Mouse (Mus musculus): ENCODE measurements around the gene Slc35a3.
"Not testable (repeated sequence)": the region's sequence is repeated elsewhere in the genome, so short reads cannot be mapped to it uniquely, and the experiment has no call there.

Slc35a3 gene

DNA sequence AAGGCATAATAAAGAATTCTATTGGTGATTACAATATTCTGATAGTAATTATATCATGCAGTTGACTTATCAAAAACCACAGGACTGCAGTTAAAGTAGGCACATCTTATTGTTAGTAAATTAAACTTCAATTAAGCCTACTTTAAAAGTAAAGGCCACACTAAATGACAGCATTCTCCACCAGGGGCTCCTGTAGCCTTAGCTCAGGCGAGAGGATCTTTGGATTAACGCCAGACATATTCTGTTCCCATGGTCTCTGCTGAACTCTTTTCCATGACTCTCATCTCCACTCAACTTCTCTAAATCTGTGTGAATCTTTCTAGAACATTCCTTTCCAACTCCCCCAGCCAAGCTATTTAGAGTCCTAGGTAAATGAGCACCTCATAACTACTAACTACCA is 13.8 kb downstream of the Slc35a3 start:
- peak; percentile 35 for DNase-seq

- DNase-seq = no peak
Observed at GRCm38 (mm10) chr3:116695666-116695985, 17.0 kb downstream of the Slc35a3 start.

- no peak for DNase-seq
Observed at GRCm38 (mm10) chr3:116694955-116695665, 17.5 kb downstream of the Slc35a3 start.

- DNase-seq = no peak
Observed at GRCm38 (mm10) chr3:116694312-116694711, 18.3 kb downstream of the Slc35a3 start.

DNA sequence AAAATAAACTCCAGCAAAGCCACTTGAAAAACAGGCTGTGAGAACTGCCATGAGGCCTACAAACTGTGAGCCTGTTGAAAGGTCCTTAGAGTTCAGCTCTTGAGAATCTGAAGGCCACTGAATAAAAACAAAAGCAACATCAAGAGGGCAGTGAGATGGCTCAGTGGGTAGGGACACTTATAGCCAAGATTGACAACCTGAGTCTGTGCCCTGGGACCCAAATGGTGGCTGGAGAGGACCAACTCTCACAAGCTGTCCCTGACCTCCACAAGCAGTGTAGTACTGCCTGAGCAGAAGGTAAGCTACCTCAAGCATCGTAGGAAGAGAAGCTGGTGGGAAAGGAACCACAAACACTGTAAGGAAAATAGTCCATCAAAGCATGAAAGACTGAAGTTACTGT is 31.5 kb downstream of the Slc35a3 start, which contains the start of gene Gm43191:
Gm43191 (minus strand) TSS at position 101 of the 400 bp plus-strand sequence.
- no peak for DNase-seq

GRCm38 (mm10) chr3:116664281-116664680 is 48.4 kb downstream of the Slc35a3 start:
- DNase-seq = not testable (repeated sequence)

- peak; percentile 96 for DNase-seq
Observed at GRCm38 (mm10) chr3:116662463-116662863, 50.2 kb downstream of the Slc35a3 start, which contains the start of gene Mfsd14a. TSS of gene Mfsd14a (minus strand) at chr3:116662677.

DNA sequence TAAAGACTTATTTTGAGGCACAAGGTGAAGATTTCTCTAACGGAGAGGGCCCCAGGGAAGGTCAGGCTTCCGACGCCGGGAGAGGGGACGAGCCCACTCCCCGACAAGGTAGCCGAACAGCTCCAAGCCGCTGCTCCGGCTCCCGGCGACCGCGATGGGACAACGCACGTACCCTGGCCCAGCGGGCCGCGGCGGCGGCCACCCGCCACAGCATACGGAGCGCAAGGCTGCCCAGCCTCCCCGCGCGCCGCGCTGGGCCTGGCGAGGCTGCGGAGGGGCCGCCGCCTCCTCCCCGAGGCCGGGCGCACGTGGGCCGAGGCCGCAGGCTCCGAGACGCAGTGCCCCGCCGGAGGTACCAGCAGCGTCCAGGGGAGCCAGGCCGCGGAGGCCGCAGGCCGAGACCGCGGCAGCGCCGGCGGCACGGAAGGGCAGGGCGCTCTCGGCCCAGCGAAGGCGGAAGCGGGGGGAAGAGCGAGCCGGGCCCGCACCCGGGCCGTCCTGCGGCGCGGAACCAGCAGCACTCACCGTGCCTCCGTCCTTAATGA is 50.7 kb downstream of the Slc35a3 start:
- DNase-seq = no peak

- no peak for DNase-seq
Observed at GRCm38 (mm10) chr3:116661288-116661869, 51.3 kb downstream of the Slc35a3 start.

DNA sequence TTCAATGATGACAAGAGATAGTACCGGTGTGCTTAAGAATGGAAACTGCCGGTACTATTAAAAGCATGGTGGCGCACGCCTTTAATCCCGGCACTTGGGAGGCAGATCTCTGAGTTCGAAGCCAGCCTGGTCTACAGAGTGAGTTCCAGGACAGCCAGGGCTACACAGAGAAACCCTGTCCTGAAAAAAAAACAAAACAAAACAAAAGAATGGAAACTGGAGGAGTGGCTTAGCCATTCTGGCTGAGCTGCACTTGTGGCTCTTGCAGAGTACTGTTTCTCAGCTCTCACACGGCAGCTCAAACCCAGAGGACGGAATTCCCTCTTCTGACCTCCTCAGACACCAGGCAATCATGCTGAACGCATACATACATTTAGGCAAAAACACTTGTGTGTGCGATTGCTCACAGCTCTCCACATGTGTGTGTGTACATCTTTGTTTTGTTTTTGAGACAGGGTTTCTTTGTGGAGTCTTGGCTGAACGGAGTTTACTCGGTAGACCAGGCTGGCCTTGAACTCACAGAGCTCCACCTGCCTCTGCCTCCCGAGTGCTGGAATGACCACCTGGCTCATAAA is 52.7 kb downstream of the Slc35a3 start:
- no peak for DNase-seq

GRCm38 (mm10) chr3:116658928-116659565 is 53.6 kb downstream of the Slc35a3 start:
- no peak for DNase-seq

- DNase-seq = no peak
Observed at GRCm38 (mm10) chr3:116656184-116656965, 56.3 kb downstream of the Slc35a3 start.

GRCm38 (mm10) chr3:116654051-116654450 is 58.6 kb downstream of the Slc35a3 start:
- not testable (repeated sequence) for DNase-seq

DNA sequence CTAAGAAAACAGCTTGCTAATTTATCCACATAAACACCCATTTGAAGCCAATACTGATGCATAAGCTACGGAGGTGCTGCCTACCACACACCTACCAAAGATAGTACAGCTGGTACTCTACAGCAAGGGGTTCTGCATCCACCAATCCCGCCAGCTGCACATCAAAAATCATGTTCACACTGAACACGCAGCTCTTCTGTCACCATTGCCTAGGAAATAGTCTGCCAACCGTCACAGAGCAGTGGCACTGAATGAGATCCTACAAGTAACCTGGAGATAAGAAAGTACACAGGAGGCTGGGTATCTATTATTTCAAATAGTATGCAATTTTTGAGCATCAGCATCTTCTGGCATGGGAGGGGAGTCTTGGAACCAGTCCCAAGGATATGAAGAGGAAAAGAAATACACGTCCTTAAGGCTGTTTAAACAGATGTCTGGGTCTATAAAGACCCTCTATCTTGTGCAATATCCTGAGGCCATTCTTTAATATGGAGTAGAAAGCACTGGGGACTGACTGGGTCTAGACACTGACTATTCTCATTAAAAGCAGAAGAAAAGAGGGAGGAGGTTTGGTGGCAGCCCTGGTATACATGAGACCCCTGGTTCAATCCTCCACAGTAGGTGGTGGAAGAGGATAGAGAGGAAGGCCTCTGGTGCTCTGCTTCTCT is 59.2 kb downstream of the Slc35a3 start:
- DNase-seq = no peak

- DNase-seq = peak; percentile 30
Observed at GRCm38 (mm10) chr3:116652033-116652446, 60.6 kb downstream of the Slc35a3 start.

- no peak for DNase-seq
Observed at GRCm38 (mm10) chr3:116650698-116651097, 61.9 kb downstream of the Slc35a3 start.

DNA sequence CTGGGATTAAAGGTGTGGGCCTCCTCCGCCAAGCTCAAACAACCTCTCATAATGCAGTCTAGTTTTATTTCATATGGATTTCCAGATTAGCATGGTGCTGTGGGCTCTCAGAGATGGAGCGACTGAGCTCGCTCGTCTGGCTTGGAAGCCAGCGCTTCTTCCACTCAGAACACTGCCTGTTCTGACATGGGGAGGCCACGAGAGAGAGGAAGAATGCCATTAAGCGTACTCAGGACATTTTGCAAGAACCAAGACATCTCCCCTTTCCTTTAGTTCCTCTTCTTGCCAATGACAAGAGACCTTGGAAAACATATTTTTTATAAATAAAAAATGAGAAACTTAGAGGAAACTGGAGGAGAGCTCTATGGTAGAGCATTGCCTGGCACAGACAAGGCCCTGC is 63.8 kb downstream of the Slc35a3 start:
- DNase-seq = no peak

GRCm38 (mm10) chr3:116646387-116646786 is 66.2 kb downstream of the Slc35a3 start:
- DNase-seq = no peak

GRCm38 (mm10) chr3:116642373-116642772 is 70.3 kb downstream of the Slc35a3 start:
- no peak for DNase-seq

DNA sequence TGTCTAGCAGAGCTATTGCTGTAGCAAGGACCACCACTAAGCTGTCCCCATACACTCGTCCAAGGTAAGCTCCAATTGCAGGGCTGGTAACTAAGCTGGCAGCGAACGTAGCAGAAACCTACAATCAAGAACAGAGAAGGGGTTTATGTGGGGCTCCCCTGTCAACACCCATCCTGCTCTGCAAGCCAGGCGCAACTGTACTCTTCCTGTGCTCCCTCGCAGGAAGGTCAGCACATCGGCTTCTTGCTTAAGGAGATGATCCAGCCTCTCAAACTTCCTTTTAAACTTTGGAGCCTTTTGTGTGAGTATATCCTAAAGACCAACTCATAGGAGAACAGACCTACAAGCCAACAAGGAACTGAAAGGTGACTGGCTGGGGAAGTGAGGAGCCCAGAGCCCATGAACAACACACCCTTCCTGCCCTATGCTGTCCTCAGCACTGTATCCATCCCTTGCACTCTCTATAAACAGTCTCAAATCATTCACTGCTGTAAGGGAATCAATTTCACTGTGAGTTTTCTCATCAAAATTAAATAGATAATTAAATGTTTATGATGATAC is 70.7 kb downstream of the Slc35a3 start:
- no peak for DNase-seq

- DNase-seq = no peak
Observed at GRCm38 (mm10) chr3:116640024-116640423, 72.6 kb downstream of the Slc35a3 start.

DNA sequence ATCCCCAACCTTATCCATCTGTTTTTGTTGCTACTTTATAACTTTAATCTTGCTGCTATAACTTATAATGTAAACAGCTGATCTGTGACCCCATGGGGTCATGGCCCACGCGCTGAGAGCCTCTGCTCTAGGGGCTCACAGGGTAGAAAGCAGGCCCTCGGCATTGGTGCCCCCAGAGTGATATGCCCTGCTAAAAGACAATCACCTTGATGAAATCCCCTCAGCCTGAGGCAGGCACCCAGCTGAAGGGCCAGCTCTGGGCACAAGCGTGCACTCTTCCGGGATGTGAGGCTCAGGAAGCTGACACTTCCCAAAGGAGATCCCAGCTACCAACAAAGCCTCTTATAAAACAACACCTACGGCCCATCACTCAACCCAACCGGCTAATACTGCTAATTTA is 74.1 kb downstream of the Slc35a3 start:
- DNase-seq = no peak
